Mouse (Mus musculus): ENCODE results near the gene Nqo1. TPM values are rescaled to one million over a fixed set of nuclear protein-coding genes. Genes with fewer than 3 reads are reported as not detected.

Gene Nqo1
- polyA plus RNA-seq, 1 experiment: 12.8 TPM

GRCm38 (mm10) chr8:107377346-107377745 is 25.7 kb downstream of the Nqo1 start:
- WGBS: 91% methylated on average over 3 of the region's 3 CpGs
- DNase-seq: no peak
- TF ChIP-seq POLR2A (IDR thresholded peaks at IDR 0.05; ENCODE audit: borderline replicate concordance, extremely low read depth, low read depth, low read length): no peak
- no peak for TF ChIP-seq CTCF (IDR thresholded peaks at IDR 0.05; ENCODE audit: insufficient read depth, low read length)
- no peak overlapping the region for H3K4me3 ChIP-seq (replicated peaks; ENCODE audit: extremely low read depth, low read depth, low read length)
- no peaks in the 10 kb centered on the region for H3K4me1 ChIP-seq (ENCODE audit: control insufficient read depth, insufficient read depth, low read length)

DNA sequence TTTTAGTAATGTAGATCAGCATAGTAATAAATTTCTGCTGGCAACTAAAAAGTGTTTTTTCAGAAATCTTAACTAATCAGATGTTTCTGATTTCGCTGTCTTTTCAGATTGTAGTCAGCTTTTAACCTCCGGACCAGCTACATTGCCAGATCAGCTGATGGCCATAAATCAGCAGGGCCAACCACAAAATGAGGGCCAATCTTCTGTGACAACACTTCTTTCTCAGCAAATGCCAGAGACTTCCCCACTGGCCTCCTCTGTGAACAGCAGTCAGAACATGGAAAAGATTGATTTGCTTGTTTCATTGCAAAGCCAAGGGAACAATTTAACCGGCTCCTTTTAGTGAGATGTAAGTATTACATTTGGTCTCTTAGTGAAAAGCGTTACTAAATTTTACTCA is 32.7 kb downstream of the Nqo1 start:
- WGBS: 81% methylated on average over 4 of the region's 4 CpGs
- Histone ChIP-seq H3K4me3 (replicated peaks; ENCODE audit: extremely low read depth, low read depth, low read length) (no peak overlapping the region), H3K4me1 (ENCODE audit: control insufficient read depth, insufficient read depth, low read length) (no peaks in the 10 kb centered on the region)
- DNase-seq: no peak
- TF ChIP-seq CTCF (IDR thresholded peaks at IDR 0.05; ENCODE audit: insufficient read depth, low read length): no peak
- TF ChIP-seq POLR2A (IDR thresholded peaks at IDR 0.05; ENCODE audit: borderline replicate concordance, extremely low read depth, low read depth, low read length): no peak

Other genes with a start within 250 kb of the Nqo1 start
- 21.0 and 31.2 TPM in 2 replicates for gene Nfat5, start 109.7 kb downstream of the Nqo1 start, polyA plus RNA-seq (2012; rRNA removed)
- 18.5 and 21.3 TPM in 2 replicates for gene Nob1, start 21.8 kb upstream of the Nqo1 start, polyA plus RNA-seq (2012; rRNA removed)
- 41.0 and 62.7 TPM in 2 replicates for gene Wwp2, start 33.2 kb upstream of the Nqo1 start, polyA plus RNA-seq (2012; rRNA removed)
- gene Psmd7, start 185.3 kb upstream of the Nqo1 start, polyA plus RNA-seq (2012; rRNA removed): 39.2 and 52.2 TPM in 2 replicates

Data from lung, adult 2 months (tissue).